23 mouse cellular contexts compared by ENCODE assay signal in genomic region chr2:59343834-59344233, GRCm38 (mm10).
"Had no signal": no experiment of that assay in that cellular context is flagged by ENCODE, and none has a peak within 500 bp of the region (broad histone marks: within the 10 kb centered on the region; RNA-seq: fewer than 3 reads in every experiment).

No protein-coding gene starts in this region.

- H3K9me3 ChIP-seq: limb, embryonic 10.5 days; limb, embryonic 13.5 days; liver, embryonic 13.5 days; lung, embryonic 15.5 days; megakaryocyte, embryonic 14.5 days; midbrain, embryonic 10.5 days; midbrain, embryonic 13.5 days; neural tube, embryonic 13.5 days had no signal

- H3K9ac ChIP-seq: limb, embryonic 13.5 days; liver, embryonic 13.5 days; lung, embryonic 15.5 days; midbrain, embryonic 13.5 days; neural tube, embryonic 13.5 days had no signal

- H3K4me3 ChIP-seq: limb, embryonic 10.5 days; limb, embryonic 13.5 days; liver, embryonic 13.5 days; lung, embryonic 15.5 days; megakaryocyte, embryonic 14.5 days; midbrain, embryonic 10.5 days; midbrain, embryonic 13.5 days; myocyte; neural tube, embryonic 13.5 days had no signal

- DNase-seq: kidney, adult 18-20 months; kidney, adult 9 months; kidney, postnatal 14 days; liver, embryonic 13.5 days; lung, adult 18-20 months; lung, postnatal 10 days; lung, postnatal 36 days; retina, postnatal 1 day; right cerebral cortex, postnatal 25 days; spleen, adult 18-20 months; thymus, adult 2 months; thymus, postnatal 14 days; thymus, postnatal 4 days had no signal

- H3K4me1 ChIP-seq: limb, embryonic 10.5 days; limb, embryonic 13.5 days; liver, embryonic 13.5 days; lung, embryonic 15.5 days; midbrain, embryonic 10.5 days; midbrain, embryonic 13.5 days; neural tube, embryonic 13.5 days had no signal

- H3K4me2 ChIP-seq: limb, embryonic 13.5 days; liver, embryonic 13.5 days; lung, embryonic 15.5 days; midbrain, embryonic 13.5 days; neural tube, embryonic 13.5 days had no signal

- H3K27me3 ChIP-seq: limb, embryonic 13.5 days; liver, embryonic 13.5 days; lung, embryonic 15.5 days; megakaryocyte, embryonic 14.5 days; midbrain, embryonic 13.5 days; neural tube, embryonic 13.5 days had no signal

- H3K27ac ChIP-seq: limb, embryonic 10.5 days; limb, embryonic 13.5 days; liver, embryonic 13.5 days; lung, embryonic 15.5 days; midbrain, embryonic 10.5 days; midbrain, embryonic 13.5 days; neural tube, embryonic 13.5 days had no signal

- ATAC-seq: inflammation-experienced regulatory T-cells, adult 6 months; midbrain, embryonic 13.5 days; midbrain, embryonic 16.5 days had no signal
